Mouse (Mus musculus): ENCODE results near the gene Slc30a10.

The Slc30a10 gene

GRCm38 (mm10) chr1:185460096-185460495, 5.4 kb downstream of the Slc30a10 start:
- DNase-seq (ENCODE audit: extremely low read depth, low read depth, low spot score): no peak

DNA sequence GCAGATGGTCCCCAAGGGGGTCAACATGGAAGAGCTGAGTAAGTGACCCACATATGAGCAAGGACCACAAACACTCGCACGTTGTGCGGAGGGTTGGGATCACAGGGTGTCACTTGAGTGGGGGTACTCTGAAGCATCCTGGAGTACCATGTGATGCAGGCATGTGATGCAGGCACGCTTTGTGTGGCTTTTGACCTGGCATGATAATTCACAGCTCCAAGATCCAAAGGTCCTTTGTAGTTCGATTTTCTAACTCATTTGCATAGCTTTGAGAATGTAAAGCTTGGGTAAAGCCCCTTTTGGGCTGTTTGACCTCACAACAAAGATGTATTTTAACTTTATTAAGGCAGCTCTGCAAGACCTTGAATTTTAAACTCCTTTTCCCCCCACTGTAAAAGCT, 8.2 kb downstream of the Slc30a10 start:
- no peak for DNase-seq (ENCODE audit: extremely low read depth, low read depth, low spot score)

GRCm38 (mm10) chr1:185469551-185470021, 14.9 kb downstream of the Slc30a10 start:
- no peak for DNase-seq (ENCODE audit: extremely low read depth, low read depth, low spot score)

GRCm38 (mm10) chr1:185472025-185472720, 17.5 kb downstream of the Slc30a10 start:
- DNase-seq (ENCODE audit: extremely low read depth, low read depth, low spot score): no peak

GRCm38 (mm10) chr1:185472730-185473129, 18.1 kb downstream of the Slc30a10 start:
- no peak for DNase-seq (ENCODE audit: extremely low read depth, low read depth, low spot score)

- no peak for DNase-seq (ENCODE audit: extremely low read depth, low read depth, low spot score)
Measured at GRCm38 (mm10) chr1:185473437-185473836, 18.8 kb downstream of the Slc30a10 start.

GRCm38 (mm10) chr1:185479861-185480260, 25.2 kb downstream of the Slc30a10 start:
- DNase-seq (ENCODE audit: extremely low read depth, low read depth, low spot score): no peak

GRCm38 (mm10) chr1:185482001-185482761, 27.5 kb downstream of the Slc30a10 start:
- DNase-seq (ENCODE audit: extremely low read depth, low read depth, low spot score): no peak

GRCm38 (mm10) chr1:185482762-185483161, 28.1 kb downstream of the Slc30a10 start:
- DNase-seq (ENCODE audit: extremely low read depth, low read depth, low spot score): no peak

- no peak for DNase-seq (ENCODE audit: extremely low read depth, low read depth, low spot score)
Measured at GRCm38 (mm10) chr1:185483356-185484057, 28.9 kb downstream of the Slc30a10 start.

- no peak for DNase-seq (ENCODE audit: extremely low read depth, low read depth, low spot score)
Measured at GRCm38 (mm10) chr1:185484281-185484680, 29.6 kb downstream of the Slc30a10 start.

DNA sequence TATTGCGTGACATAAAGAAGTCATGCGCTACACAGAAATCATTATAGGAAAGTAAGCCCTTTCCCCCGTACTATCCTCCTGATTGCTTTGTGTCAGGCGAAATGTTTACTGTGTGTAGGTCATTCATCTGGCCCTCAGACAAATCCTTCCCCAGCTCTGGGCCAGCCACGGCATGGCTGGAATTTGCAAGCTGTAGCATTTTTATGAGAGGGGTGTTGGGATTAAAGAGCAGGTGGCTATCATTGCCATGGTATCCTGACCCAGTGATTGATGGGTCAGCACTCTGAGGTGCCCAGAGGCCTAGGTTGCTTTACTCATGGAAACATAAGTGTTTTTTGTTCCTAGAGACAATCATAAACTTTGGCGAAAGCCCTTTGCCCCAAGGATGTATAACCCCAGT, 35.2 kb downstream of the Slc30a10 start:
- no peak for DNase-seq (ENCODE audit: extremely low read depth, low read depth, low spot score)

DNA sequence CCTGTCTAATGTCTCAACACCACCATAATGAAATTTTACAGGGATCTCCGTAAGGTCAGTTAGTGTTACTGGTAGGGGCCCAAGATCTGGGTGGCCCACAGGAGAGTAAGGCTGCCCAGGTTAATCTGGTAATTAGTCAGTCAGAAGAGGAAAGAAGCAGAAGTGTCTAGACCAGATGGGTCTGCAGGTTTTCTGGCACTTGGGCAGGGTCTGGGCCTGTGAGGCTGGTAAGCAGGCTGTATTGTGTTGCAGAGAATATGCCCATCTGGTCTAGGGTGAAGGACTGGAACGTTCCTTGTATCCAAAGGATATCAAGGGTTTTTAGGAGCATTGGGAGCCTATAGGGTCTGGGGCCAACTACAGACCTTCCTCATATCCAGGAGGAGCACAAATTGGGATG, 36.0 kb downstream of the Slc30a10 start:
- no peak for DNase-seq (ENCODE audit: extremely low read depth, low read depth, low spot score)

GRCm38 (mm10) chr1:185493439-185494034, 38.9 kb downstream of the Slc30a10 start:
- no peak for DNase-seq (ENCODE audit: extremely low read depth, low read depth, low spot score)

GRCm38 (mm10) chr1:185496791-185497460, 42.3 kb downstream of the Slc30a10 start:
- DNase-seq (ENCODE audit: extremely low read depth, low read depth, low spot score): no peak

- DNase-seq (ENCODE audit: extremely low read depth, low read depth, low spot score): no peak
Measured at GRCm38 (mm10) chr1:185500602-185501001, 46.0 kb downstream of the Slc30a10 start.

GRCm38 (mm10) chr1:185501801-185502340, 47.2 kb downstream of the Slc30a10 start:
- DNase-seq (ENCODE audit: extremely low read depth, low read depth, low spot score): no peak

- no peak for DNase-seq (ENCODE audit: extremely low read depth, low read depth, low spot score)
Measured at GRCm38 (mm10) chr1:185502550-185502949, 47.9 kb downstream of the Slc30a10 start.

GRCm38 (mm10) chr1:185509042-185509441, 54.4 kb downstream of the Slc30a10 start:
- no peak for DNase-seq (ENCODE audit: extremely low read depth, low read depth, low spot score)

- no peak for DNase-seq (ENCODE audit: extremely low read depth, low read depth, low spot score)
Measured at GRCm38 (mm10) chr1:185511306-185511705, 56.7 kb downstream of the Slc30a10 start.
